Mouse (Mus musculus) ovary, postnatal 36 days (tissue): ENCODE data around the gene Ralgapa2.

Source experiments
- DNase-seq: peaks from one replicate; pipeline ENCODE4 v3.0.0; 2022; ENCODE audit warnings: low spot score, mixed read lengths

The Ralgapa2 gene

GRCm38 (mm10) chr2:146302094-146302699 lies 209.9 kb downstream of the Ralgapa2 start:
- DNase-seq: no peak

DNA sequence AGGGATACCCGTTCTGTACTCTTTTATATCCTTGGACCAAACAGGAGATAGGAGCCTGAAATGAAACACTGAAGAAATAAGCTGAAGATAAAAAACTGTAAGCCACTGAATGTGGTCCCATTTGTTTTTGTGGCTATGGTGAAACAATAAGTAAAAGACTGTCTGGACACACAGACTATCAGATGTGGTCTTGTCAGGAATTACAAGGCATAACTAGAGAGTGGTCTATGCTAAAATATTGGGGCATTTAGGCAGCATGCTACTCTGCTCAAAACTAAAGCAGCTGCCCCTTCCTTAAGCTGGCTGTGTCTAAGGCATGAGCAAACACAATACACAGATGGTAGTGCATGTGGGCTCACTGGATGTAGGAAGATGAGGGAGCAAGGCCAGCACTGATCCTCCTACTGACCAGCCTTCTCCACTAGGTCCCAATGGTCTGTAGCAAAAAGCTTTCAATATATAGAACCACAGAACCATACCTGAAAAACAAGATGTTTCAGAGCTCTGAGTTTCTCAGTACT lies 211.6 kb downstream of the Ralgapa2 start:
- DNase-seq: no peak

DNA sequence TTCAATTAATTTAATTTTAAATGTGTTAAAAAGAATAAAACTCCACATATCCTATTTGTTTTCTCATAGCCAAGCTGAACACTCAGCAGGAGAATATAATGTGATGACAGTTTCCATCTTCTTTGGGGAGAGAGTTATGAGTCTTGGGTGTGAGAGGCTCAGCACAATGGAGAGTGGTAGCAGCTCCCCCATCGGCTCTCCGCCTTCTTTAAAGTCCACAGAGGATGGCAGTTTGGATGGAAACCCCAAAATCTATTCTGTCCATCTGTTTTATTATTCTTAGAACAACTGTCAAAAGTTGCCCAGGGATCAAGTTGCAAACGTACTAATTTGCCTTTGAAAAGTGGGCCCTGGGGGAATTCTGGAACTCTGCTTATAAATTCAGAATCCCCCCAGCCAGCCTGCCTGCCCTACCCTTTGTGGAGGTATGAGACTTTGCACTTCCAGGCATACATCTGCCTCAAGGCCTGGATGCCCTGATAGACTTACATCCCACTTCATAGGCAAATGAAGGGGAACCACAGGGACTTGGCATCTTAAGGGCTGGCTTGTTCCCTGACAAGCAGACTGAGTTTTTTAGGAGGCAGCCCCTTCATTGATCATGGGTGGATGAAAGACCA lies 212.2 kb downstream of the Ralgapa2 start:
- DNase-seq: no peak

- no peak for DNase-seq
Observed at GRCm38 (mm10) chr2:146293538-146293937, 218.6 kb downstream of the Ralgapa2 start.

- no peak for DNase-seq
Observed at GRCm38 (mm10) chr2:146290871-146291637, 221.1 kb downstream of the Ralgapa2 start.

GRCm38 (mm10) chr2:146290366-146290765 lies 221.8 kb downstream of the Ralgapa2 start:
- no peak for DNase-seq

- no peak for DNase-seq
Observed at GRCm38 (mm10) chr2:146289394-146289793, 222.8 kb downstream of the Ralgapa2 start.

GRCm38 (mm10) chr2:146288326-146288725 lies 223.8 kb downstream of the Ralgapa2 start:
- DNase-seq: no peak

DNA sequence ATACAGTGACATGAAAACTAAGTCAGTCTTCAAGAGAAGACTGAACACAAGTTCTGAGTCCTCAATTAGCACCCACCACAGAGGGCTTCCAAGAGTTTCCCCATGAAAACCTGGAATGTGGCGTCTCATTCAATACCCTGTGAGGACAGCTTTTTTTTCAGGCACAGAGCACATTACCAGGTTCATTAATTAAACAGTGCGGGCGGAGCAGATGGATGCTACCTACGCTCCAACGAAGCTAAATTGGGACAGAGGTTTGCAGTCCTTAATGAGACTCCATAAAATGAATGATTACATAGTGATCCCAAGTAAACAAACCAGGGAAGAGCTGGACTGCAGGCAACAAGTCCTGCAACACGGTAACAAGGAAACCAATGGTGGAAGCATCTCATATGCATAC lies 224.6 kb downstream of the Ralgapa2 start:
- DNase-seq: no peak

GRCm38 (mm10) chr2:146281346-146281745 lies 230.8 kb downstream of the Ralgapa2 start:
- DNase-seq: no peak

DNA sequence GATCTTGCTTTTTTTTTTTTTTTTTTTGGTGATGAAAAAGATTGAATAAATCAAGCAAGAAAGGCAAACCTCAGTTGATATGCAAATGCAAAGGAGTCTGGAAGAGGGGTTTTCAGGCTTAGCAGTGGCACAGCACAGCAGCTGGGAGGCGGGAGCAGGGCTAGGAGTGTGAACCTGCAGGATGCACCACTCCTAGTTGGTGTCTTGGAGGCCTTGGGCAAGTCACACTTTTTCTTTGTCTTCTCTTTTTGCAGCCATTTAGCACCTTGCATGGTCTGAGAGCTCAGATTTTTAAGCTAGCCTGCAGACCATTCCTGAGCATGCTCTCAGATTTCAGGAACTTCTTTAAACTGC lies 231.2 kb downstream of the Ralgapa2 start:
- DNase-seq: no peak

DNA sequence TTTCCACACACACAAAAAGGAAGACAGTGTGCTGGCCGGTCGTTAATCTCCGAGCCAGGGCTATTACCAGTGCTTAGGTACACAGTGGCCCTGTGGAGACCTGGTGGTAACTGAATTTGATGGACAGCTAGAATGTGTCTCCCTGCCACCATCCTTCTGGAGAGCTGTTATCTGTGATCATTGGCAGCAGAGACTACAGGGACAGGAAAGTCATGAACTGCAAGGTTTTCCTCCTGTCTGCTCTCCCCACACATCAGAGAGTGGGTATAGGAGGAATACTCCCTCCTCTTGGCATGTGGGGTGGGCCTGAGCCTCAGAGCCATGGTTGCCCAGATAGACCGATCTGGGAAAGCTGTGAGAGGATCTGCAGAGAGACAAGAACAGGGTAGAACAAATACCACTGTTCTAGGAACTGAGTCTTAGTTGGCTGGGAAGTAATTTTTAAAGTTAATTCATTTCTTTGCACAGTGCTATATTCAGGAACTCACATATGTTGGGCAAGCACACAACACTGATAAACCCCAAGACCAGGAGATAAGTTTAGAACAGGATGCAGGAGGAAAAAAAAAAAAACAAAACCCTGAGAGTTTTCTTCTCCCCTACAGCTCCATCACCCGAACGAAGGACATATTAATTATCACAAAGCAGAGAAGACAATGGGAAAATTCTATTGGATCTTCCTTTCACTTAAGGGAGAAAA lies 231.8 kb downstream of the Ralgapa2 start:
- DNase-seq: no peak

DNA sequence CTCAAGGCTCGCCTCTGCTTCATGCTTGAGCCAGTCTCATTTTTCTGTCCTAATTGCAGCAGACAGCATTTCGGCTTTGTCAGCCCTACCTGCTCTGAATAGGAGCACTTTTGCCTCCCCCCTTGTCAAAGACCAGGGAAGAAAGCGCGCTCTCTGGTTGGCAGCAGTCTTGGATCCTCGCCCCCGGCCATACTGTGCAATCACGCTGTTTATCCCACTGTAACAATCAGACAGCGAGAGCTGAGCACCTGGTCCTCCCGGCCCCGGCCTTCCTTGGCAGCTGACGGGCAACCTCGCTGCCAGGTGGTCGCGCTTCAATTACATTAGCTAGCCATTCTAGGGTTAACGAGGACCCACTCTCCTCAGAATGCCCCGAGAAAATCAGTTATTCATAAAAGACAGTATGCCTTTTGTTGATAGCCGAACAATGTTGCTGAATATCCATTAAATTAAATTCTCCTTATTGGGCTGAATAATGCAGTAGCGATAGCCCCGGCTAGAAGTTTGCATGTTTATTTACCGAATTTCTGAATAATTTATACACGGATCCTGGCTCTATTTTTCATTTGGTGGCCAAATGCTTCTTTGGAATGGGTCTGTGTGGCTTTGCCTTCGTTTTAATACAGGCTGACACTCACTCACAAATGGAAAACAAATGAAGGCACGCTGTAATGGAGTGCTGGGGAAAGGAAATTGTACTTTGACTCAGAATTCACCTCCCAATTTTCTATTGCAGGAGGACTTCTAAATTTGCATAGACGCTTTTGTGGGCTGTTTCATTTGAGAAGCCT lies 232.5 kb downstream of the Ralgapa2 start:
- DNase-seq: no peak

DNA sequence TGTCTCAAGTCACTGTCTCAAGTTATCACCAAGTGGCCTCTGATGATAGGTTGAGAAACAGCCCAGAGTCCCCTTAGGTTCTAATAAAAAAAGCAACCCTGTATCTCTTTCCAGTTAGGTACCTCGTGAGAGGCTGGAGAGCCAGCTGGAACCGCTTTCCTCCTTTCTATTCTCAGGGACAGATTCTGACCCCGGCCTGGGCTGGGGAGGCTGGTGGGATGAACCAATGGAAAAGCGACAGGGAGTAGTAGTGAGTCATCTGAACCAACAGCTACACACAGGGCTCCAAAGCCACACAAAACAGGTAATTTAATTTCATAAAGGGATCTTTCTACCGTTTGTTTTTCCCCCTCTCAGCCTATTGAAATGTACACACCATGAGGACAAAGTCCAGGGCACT lies 233.8 kb downstream of the Ralgapa2 start:
- DNase-seq: no peak

DNA sequence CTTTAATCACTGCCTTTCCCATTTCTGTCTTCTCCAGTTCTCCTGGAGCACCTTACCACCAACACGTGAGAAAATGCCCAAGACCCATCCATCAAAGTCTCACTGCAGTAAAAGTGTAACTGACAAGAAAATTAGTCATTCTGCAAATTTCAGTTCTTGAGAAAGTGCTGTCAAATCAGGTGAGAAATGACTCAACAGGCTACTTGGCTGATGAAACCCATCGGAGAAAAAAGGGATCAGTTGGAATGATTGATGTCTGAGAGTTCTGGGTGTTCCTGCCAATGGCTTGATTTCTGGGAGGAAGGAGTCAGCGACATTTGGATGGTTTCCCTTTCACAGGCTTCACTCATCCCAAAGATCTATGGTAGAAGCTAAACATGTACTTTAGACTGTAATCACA lies 245.6 kb downstream of the Ralgapa2 start:
- no peak for DNase-seq

- no peak for DNase-seq
Observed at GRCm38 (mm10) chr2:146265045-146265444, 247.1 kb downstream of the Ralgapa2 start.

DNA sequence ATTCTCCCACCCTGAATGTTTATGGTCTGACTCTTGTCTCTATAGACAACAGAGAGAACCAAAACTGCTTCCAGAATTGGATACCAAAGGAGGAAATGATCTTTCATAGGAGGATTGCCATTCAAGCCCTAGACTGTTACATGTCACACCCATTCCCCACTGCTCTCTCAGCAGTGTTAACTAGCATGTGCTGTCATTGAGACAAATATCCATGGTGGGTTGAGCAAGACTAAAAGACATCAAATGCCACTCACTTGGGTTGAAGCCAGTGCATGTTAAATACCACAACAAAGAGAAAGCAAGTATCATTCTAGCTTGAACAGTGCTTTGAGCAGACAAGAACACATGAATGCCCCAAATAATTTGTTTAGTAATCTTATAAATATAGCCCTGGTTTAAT lies 249.2 kb downstream of the Ralgapa2 start:
- no peak for DNase-seq

DNA sequence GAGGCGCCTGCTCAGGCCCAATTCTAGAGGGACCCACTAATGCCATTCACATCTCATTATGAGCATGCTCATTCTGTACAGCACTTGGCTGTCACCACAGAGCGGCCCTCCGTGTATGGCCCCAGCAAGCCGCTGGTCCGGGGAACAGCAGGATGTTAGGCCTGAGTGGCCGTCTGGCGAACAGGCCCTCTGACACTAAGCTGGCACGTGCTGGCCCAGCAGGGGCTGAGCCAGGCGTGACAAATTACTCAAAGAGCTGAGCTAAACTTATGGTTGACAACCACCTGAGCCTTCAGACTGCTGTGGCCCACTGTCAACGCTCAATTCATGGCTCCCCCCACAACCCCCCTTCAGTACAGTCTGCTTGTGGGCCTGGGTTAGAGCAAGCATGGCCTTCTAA lies 249.9 kb downstream of the Ralgapa2 start:
- DNase-seq: no peak

DNA sequence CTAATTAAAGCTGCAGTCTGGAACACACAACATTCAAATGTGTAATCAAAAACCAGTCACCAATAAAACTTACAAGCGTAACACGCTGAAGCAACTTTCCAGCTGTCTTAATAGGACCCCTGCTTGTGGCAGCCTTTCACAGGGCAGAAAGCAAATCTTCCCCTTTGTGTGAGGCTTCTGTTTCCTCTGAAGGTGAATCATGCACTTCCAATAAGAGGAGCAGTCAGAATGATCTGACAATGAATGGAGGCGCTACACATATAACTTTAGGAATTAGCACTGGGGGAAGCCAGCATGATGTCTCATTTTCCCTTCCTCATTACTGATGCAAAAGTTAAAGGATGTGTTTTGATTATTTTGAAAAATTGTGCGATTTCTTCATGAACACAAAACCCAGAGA lies 251.0 kb downstream of the Ralgapa2 start:
- no peak for DNase-seq

DNA sequence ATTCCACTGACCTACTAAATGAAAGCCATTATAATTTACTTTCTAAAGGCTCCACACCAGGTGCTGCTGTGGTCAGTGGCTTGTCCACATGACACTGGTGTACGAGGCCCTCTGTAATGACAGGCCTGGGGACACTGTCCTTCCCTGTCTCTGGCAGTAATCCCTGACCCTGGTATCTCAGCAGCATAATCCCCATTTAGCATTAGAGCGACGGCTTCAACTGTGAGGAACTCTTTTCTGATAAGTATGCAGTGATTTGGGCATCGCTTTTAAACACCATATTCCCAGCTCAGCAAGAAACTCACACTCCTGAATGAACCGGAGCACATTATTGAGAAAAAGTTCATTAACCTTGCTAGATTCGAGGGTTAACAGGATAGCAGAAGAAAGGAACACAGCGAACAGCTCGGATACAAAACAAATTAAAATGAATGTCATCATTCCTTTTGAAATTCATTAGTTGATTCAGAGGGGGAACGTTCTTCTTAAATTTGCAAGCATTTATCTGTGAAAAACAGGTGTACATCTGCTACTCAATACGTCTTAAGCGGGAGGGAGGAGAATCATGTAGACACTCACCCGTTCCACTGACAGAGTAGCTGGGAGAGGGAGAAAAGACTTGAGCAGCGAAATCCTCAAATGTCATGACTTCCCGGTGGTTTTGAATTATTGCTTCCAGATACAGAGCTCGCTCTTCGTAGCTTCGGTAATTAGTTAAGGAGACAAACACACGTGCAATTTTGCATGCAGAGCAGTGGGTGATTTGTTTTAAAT lies 252.2 kb downstream of the Ralgapa2 start:
- no peak for DNase-seq
